Mouse (Mus musculus) stomach, postnatal 0 days (tissue): ENCODE measurements around the gene Rest.

Source experiments
- CTCF ChIP-seq: IDR thresholded peaks from 2 replicates; pipeline ENCODE4 v1.5.1; 2016; ENCODE audit warnings: antibody characterized with exemption, low read depth, mild to moderate bottlenecking, moderate library complexity
- EP300 ChIP-seq: optimal IDR thresholded peaks from 2 replicates; pipeline ENCODE3; 2016; ENCODE audit warnings: antibody characterized with exemption

- TF ChIP-seq CTCF (no peak), EP300 (no peak)
Observed at GRCm38 (mm10) chr5:77262105-77262504, 3.2 kb upstream of the Rest start.
